Mouse (Mus musculus) neural tube, embryonic 12.5 days (tissue): ENCODE data around the gene Pepd. TPM values are rescaled to one million over a fixed set of nuclear protein-coding genes. Genes with fewer than 3 reads are reported as not detected.

ENCODE experiments used
- ATAC-seq: fragments of 200-750 bp; cut with Nextera tagmentation; 2 replicates; pipeline ENCODE4 v1.8.0; 2017; ENCODE audit warnings: low read depth, mild to moderate bottlenecking, moderate TSS enrichment, moderate library complexity; ENCODE audit not compliant: low FRiP score
- H3K27ac ChIP-seq: fragments of 300-500 bp; sonication (generic); 2 replicates; pipeline ENCODE4 v1.5.1; 2016
- H3K27me3 ChIP-seq: fragments of 300-500 bp; sonication (generic); replicated peaks from 2 replicates; pipeline ENCODE4 v1.6.1; 2016; ENCODE audit warnings: mild to moderate bottlenecking
- H3K36me3 ChIP-seq: fragments of 300-500 bp; sonication (generic); 2 replicates; pipeline ENCODE4 v1.6.1; 2016; ENCODE audit warnings: mild to moderate bottlenecking
- H3K4me1 ChIP-seq: fragments of 300-500 bp; sonication (generic); 2 replicates; pipeline ENCODE4 v1.6.1; 2016
- H3K4me2 ChIP-seq: fragments of 300-500 bp; sonication (generic); replicated peaks from 2 replicates; pipeline ENCODE4 v1.6.1; 2016; ENCODE audit warnings: mild to moderate bottlenecking
- H3K4me3 ChIP-seq: fragments of 300-500 bp; sonication (generic); 2 replicates; pipeline ENCODE4 v1.5.1; 2016
- H3K9ac ChIP-seq: fragments of 300-500 bp; sonication (generic); 2 replicates; pipeline ENCODE4 v1.6.1; 2016; ENCODE audit warnings: mild to moderate bottlenecking
- H3K9me3 ChIP-seq: fragments of 300-500 bp; sonication (generic); 2 replicates; pipeline ENCODE4 v1.6.1; 2016; ENCODE audit warnings: mild to moderate bottlenecking
- WGBS: fragments of 180-500 bp; shearing (Covaris S2); methylation state at CpG from one replicate; pipeline ENCODE4 v1.1.7; 2016; 5-methylcytosine and 5-hydroxymethylcytosine counted together
- polyA plus RNA-seq: library from polyadenylated mRNA; unstranded; fragments of >200 nt; fragmentation: Nextera tagmentation; extraction: Ambion mirVana; gene quantifications from 2 replicates; pipeline ENCODE4 v1.2.1, GENCODE M21; 2016

The Pepd gene
- polyA plus RNA-seq, 1 experiment from 2014 or later = 67.1 TPM

DNA sequence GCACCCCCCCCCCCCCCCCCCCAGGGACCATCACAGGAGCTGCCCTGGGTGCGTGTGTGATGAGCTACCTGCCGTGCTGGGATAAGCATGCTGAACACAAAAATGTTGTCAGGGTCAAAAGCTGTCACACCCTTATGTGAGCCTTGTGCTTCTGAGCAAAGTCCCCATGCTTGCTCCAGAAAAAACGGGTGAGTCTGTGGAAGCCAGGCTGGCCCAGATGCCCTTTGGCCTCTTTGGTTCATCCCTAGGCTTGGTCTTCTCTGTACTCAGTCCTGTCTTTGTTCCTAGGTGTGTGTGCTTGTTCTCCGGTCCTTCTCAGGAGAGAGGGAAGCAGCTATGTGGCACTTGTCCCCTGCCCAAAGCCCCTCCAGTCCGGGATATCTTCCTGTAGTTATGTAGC is 3.4 kb downstream of the Pepd start:
- 93% methylated on average over 5 of the region's 5 CpGs for WGBS
- H3K27me3 ChIP-seq = no peaks in the 10 kb centered on the region
- no peak overlapping the region for H3K9ac ChIP-seq
- no peaks in the 10 kb centered on the region for H3K36me3 ChIP-seq
- peaks cover 22% of the 10 kb centered on the region for H3K4me1 ChIP-seq
- H3K27ac ChIP-seq = no peak overlapping the region
- no peak overlapping the region for H3K4me2 ChIP-seq
- no peak for ATAC-seq
- no peak overlapping the region for H3K4me3 ChIP-seq
- no peaks in the 10 kb centered on the region for H3K9me3 ChIP-seq

DNA sequence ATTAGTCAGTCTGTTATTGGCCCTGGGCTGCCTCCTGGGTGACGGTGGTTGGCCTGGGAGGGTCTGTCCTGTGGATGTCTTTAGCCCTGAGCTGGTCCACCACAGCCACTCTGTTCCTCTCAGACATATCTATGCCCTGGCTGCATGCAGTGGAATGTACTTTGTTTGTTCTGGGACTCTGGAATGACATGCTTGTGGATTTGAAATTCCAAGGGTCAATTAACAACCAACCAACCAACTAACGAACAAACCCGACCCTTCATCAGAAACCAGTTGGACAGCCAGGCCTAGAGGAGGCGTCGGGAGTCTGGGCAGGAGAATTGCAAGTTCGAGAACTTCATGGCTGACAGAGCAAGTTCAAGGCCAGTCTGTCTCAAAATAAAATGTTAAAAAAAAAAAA is 5.4 kb downstream of the Pepd start:
- H3K27ac ChIP-seq = no peak overlapping the region
- 82% methylated on average over 6 of the region's 6 CpGs for WGBS
- no peaks in the 10 kb centered on the region for H3K36me3 ChIP-seq
- no peaks in the 10 kb centered on the region for H3K27me3 ChIP-seq
- no peak for ATAC-seq
- H3K4me1 ChIP-seq = peaks cover 13% of the 10 kb centered on the region
- no peak overlapping the region for H3K4me3 ChIP-seq
- no peak overlapping the region for H3K4me2 ChIP-seq
- H3K9me3 ChIP-seq = no peaks in the 10 kb centered on the region
- no peak overlapping the region for H3K9ac ChIP-seq

DNA sequence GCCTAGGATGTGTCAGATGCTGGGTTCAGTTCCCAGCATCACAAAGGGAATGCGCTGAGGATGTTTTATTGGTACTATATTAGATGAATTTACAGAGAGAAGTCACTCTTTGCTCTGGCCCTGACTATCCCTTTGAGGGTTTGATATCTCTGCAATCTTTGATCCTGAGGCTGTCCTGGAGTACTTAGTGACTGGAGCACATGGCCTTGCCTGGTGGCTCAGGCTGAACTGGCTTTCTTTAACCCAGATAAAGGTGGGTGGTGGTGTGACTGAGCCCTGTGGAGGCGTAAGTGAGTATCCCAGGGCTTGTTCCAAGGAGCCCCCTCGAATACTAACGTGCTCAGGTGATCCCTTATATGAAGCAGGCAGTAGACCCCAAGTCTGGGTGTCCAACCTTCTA is 5.8 kb downstream of the Pepd start:
- Histone ChIP-seq H3K9me3 (no peaks in the 10 kb centered on the region), H3K36me3 (no peaks in the 10 kb centered on the region), H3K9ac (no peak overlapping the region), H3K4me3 (no peak overlapping the region), H3K4me2 (no peak overlapping the region), H3K27me3 (no peaks in the 10 kb centered on the region), H3K27ac (no peak overlapping the region), H3K4me1 (peaks cover 8% of the 10 kb centered on the region)
- ATAC-seq = no peak
- 91% methylated on average over 4 of the region's 4 CpGs for WGBS

DNA sequence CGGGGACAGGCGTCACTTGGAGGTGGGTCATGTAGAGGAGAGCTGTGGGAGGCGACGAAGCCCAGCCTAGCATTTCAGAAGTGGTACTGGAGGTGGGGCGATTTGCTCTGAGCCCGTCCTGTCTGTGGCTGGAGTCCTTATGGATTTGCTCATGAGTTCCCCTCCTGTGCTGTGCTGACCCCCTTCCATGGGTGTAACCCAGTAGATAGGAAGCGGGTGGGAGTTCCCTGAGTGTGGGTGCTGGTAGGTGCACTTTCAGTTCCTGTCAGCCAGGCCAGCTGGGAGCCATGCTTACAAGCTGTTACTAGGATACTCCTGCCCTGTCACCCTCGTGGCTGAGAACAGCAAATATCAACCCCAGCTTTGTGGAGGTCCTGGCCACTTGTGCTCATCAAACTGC is 6.2 kb downstream of the Pepd start:
- Histone ChIP-seq H3K27ac (no peak overlapping the region), H3K9ac (no peak overlapping the region), H3K27me3 (no peaks in the 10 kb centered on the region), H3K4me3 (no peak overlapping the region), H3K9me3 (no peaks in the 10 kb centered on the region), H3K4me1 (peaks cover 5% of the 10 kb centered on the region; the same call in 1 of the 2 replicates), H3K36me3 (no peaks in the 10 kb centered on the region), H3K4me2 (no peak overlapping the region)
- no peak for ATAC-seq
- 84% methylated on average over 8 of the region's 8 CpGs for WGBS

DNA sequence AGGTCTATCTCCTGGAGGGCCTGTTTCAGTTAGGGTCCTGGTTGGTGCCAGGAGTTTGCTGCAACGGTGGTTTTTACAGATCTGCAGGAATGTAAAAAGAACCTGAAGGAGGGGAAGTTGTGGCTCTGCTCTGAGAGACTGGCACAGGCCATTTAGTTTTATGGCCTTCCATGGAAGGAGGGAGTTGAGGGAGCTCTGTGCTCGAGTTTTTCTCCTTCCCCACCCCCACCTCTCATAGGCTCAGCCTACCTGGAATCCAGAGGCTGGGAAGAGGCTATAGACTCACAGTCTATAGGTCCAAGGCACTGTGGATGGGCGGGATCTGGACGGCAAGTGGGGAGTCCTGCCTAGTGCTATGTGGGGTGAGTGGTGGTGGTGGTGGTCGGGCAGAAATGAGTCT is 6.9 kb downstream of the Pepd start:
- WGBS = 44% methylated on average over 5 of the region's 5 CpGs
- Histone ChIP-seq H3K4me3 (no peak overlapping the region), H3K4me2 (no peak overlapping the region), H3K27ac (no peak overlapping the region), H3K27me3 (no peaks in the 10 kb centered on the region), H3K9me3 (no peaks in the 10 kb centered on the region), H3K4me1 (peaks cover 5% of the 10 kb centered on the region; the same call in 1 of the 2 replicates), H3K9ac (no peak overlapping the region), H3K36me3 (no peaks in the 10 kb centered on the region)
- no peak for ATAC-seq

DNA sequence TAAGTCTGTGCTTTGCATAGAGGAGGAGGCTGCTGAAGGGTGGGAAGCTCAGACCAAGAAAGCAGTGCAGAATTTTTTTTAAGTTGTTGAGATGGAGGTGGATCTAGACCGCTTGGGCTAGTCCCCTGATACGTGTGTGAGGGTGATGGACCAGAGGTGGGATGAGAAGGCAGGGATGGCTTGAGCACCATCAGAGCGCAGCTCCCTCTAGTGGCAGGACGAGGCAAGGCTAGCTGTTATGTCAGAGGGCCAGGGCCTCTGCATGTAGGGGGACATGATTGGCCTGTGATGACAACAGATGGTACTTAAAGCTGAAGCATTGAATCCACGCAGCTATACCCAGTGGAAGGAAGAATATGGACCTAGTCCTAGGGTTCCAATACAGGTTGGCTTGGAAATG is 7.6 kb downstream of the Pepd start:
- Histone ChIP-seq H3K9me3 (no peaks in the 10 kb centered on the region), H3K27ac (no peak overlapping the region), H3K27me3 (no peaks in the 10 kb centered on the region), H3K36me3 (no peaks in the 10 kb centered on the region), H3K4me3 (no peak overlapping the region), H3K4me1 (peaks cover 5% of the 10 kb centered on the region; the same call in 1 of the 2 replicates), H3K4me2 (no peak overlapping the region), H3K9ac (no peak overlapping the region)
- 58% methylated on average over 5 of the region's 5 CpGs for WGBS
- ATAC-seq = 0 out of 2 replicates have a peak, but pooled peaks have one; percentile 7

DNA sequence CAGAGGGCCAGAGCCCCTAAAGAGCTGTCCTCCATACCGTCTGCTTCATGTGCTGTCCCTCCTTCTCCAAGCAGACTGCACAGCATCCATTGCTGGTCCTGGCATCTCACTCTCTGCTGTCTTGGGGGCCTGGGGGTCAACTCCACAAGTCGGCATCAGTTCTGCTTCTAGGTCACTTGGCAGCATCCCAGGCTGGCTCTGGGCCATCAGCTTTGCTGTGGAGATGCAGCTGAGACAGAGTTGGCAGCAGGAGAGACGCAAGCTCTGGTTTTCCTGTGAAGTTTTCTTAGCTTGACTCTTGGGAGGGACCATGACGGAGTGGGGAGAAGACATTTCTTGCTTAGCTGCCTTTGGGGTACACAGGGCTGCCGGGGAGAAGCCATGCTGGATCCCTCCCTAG is 13.0 kb downstream of the Pepd start:
- Histone ChIP-seq H3K36me3 (no peaks in the 10 kb centered on the region), H3K9ac (no peak overlapping the region), H3K27me3 (no peaks in the 10 kb centered on the region), H3K27ac (no peak overlapping the region), H3K4me3 (no peak overlapping the region), H3K9me3 (no peaks in the 10 kb centered on the region), H3K4me2 (no peak overlapping the region), H3K4me1 (peaks cover 10% of the 10 kb centered on the region)
- 88% methylated on average over 5 of the region's 5 CpGs for WGBS
- ATAC-seq = no peak

DNA sequence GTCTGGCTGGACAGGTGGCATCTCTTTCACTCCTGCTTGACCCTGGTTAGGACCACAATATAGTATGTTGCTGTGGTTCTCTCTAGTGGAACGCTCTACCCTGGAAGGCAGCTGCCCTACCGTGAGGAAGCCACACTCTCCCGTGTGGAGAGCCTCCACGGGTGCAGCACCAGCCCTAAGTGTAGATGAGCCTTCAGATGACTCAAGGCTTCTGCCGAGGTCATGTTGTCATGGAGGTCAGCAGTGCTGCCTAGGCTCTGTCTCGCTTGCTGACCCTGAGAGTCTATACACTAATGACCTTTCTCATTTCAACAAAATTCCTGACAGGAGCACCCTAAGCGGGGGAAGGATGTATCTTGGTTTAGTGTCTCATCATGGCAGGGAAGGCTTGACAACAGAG is 13.8 kb downstream of the Pepd start:
- Histone ChIP-seq H3K4me1 (peaks cover 16% of the 10 kb centered on the region), H3K9me3 (no peaks in the 10 kb centered on the region), H3K27me3 (no peaks in the 10 kb centered on the region), H3K4me3 (no peak overlapping the region), H3K9ac (no peak overlapping the region), H3K27ac (no peak overlapping the region), H3K4me2 (no peak overlapping the region), H3K36me3 (no peaks in the 10 kb centered on the region)
- no peak for ATAC-seq
- WGBS = 92% methylated on average over 7 of the region's 7 CpGs

DNA sequence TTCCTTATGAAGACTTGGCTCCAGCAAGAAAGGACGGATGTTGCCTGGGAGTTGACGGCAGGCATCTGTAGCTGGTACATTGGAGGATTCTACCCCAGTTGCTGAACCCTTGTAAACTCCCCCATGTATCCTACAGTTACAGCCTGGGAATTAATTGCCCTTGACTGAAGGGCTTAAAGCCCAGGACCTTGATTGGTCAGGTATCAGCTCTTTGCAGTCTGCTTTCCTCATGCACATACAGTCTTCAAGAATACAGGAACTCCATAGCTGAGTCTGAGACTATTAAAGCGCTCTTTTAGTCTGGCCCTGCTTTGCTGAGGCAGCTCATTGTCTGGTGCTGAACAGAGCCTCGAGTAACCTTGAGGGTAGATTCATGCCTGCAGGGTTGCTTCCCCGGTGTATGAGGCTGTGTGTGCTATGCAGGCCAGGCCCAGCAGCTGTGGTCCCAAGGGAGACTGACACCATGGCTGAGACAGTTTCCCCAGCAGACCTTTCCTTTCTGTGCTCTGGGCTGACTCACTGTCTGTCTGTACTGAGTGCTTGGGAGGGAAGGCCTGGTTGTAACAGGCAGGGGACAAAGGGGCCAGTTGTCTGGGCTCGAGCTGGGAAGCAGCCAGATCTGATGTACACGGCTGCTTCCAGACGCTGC is 17.6 kb downstream of the Pepd start:
- Histone ChIP-seq H3K4me1 (peaks cover 27% of the 10 kb centered on the region), H3K9ac (peak overlapping the region; percentile 38; the same call in 1 of the 2 replicates)
- peak; percentile 57 for ATAC-seq

DNA sequence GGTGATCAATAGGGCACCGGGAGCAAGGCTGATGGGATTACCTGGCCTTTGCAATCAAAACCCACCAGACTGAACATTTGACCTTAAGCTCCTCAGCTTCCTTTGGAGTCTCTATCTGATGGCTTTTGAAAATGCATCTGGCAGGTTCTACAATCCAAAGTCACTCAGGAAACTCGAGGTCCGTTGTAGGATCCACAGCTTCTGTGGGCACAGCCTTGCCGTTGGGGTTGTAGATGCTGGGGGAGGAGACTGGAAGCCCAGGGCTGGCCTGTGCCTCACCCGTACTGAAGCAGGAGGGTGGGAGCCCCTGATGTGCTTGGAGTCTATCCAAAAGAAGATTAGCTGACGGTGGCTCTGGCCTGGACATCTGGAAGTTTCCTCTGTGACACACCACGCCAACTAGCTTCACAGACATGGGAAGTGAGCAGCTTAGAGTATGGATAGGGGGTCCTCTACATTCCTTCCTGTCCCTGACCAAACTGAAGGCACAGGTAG is 18.1 kb downstream of the Pepd start:
- WGBS = 67% methylated on average over 7 of the region's 7 CpGs
- H3K9ac ChIP-seq = peak overlapping the region; percentile 38

More for the DNA sequence above, 17.6 kb downstream of the Pepd start:
- no peaks in the 10 kb centered on the region for H3K9me3 ChIP-seq
- H3K27ac ChIP-seq = peak overlapping the region; percentile 23
- no peaks in the 10 kb centered on the region for H3K27me3 ChIP-seq
- no peak overlapping the region for H3K4me2 ChIP-seq
- peaks cover 4% of the 10 kb centered on the region; the same call in 1 of the 2 replicates for H3K36me3 ChIP-seq
- H3K4me3 ChIP-seq = no peak overlapping the region
- 66% methylated on average over 8 of the region's 8 CpGs for WGBS

DNA sequence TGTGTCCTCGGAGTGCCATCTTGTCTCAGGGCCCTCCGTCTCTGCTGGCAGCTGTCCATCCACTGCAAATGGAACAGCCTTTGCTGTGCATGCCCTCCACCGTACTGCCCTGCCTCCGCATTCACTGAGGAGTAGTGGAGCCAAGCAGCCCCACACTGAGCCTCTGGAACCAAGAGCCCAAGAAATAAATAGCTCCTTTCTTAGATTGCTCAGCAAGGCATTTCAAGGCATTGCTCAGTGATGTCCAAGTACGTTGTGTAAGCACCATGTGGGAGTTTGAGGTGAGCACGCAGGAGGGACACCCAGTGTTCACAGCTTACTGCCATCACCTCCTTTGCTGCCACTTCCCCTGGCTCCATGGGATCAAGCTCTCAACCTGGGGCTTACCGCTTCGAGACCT is 20.5 kb downstream of the Pepd start:
- WGBS = 89% methylated on average over 8 of the region's 8 CpGs
- H3K27ac ChIP-seq = no peak overlapping the region

More for the DNA sequence above, 18.1 kb downstream of the Pepd start:
- Histone ChIP-seq H3K27ac (peak overlapping the region; percentile 23), H3K4me1 (peaks cover 27% of the 10 kb centered on the region), H3K36me3 (peaks cover 8% of the 10 kb centered on the region; the same call in 1 of the 2 replicates), H3K27me3 (no peaks in the 10 kb centered on the region), H3K9me3 (no peaks in the 10 kb centered on the region), H3K4me2 (no peak overlapping the region), H3K4me3 (no peak overlapping the region)
- ATAC-seq = no peak

DNA sequence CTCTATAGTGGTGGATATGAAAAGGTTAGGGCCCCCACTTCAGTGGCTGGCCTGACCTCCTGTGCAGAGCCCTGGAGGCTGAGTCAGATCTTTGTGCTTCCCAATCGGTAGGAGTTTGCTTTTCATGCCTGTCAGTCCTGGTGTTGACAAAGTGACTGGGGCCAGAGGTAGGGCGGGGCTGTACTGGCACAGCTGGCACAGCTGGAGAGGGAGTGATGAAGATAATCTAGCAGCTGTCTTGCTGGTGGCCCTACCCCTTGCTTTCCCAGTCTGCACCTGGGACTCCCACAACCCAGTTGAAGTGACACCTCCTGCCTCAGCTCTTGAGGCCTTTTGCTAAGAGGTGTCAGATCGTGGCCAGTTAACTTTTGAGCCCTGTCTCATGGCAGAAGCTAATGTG is 21.0 kb downstream of the Pepd start:
- WGBS = 61% methylated on average over 3 of the region's 3 CpGs
- Histone ChIP-seq H3K4me3 (no peak overlapping the region), H3K9ac (no peak overlapping the region), H3K27me3 (no peaks in the 10 kb centered on the region), H3K27ac (no peak overlapping the region), H3K9me3 (peaks cover 5% of the 10 kb centered on the region; the same call in 1 of the 2 replicates), H3K4me2 (no peak overlapping the region), H3K4me1 (peaks cover 30% of the 10 kb centered on the region), H3K36me3 (peaks cover 18% of the 10 kb centered on the region)
- no peak for ATAC-seq

More for the DNA sequence above, 20.5 kb downstream of the Pepd start:
- H3K27me3 ChIP-seq = no peaks in the 10 kb centered on the region
- H3K36me3 ChIP-seq = peaks cover 18% of the 10 kb centered on the region
- no peak overlapping the region for H3K4me3 ChIP-seq
- no peak for ATAC-seq
- H3K4me1 ChIP-seq = peaks cover 27% of the 10 kb centered on the region
- no peak overlapping the region for H3K4me2 ChIP-seq
- H3K9me3 ChIP-seq = peaks cover 5% of the 10 kb centered on the region; the same call in 1 of the 2 replicates
- H3K9ac ChIP-seq = no peak overlapping the region

DNA sequence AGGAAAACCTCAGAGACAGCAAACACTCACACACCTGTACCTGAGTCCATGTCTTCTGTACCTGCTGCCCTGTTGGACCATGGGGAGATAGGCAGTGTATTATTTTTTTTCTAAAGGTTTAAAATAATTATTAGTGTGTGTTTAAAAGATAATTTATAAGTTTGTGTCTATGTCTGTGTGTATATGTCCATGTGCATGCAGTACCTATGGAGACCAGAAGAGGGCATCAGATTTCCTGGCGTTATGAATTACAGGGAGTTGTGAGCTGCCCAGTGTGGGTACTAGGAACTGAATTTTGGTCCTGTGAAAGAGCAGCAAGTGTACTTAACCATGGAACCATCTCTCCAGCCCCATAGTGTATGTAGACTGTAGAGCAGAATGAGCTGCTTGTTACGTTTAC is 24.2 kb downstream of the Pepd start:
- Histone ChIP-seq H3K36me3 (peaks cover 18% of the 10 kb centered on the region), H3K27ac (no peak overlapping the region)

More for the DNA sequence above, 24.2 kb downstream of the Pepd start:
- 89% methylated on average over 2 of the region's 2 CpGs for WGBS
- H3K9me3 ChIP-seq = peaks cover 5% of the 10 kb centered on the region; the same call in 1 of the 2 replicates
- H3K27me3 ChIP-seq = no peaks in the 10 kb centered on the region
- H3K4me2 ChIP-seq = no peak overlapping the region
- H3K4me3 ChIP-seq = no peak overlapping the region
- H3K9ac ChIP-seq = no peak overlapping the region
- peaks cover 34% of the 10 kb centered on the region for H3K4me1 ChIP-seq
- ATAC-seq = no peak
